Mouse (Mus musculus) brain, embryonic 18.5 days (tissue): ENCODE data around the gene Dbn1.

Source experiments
- DNase-seq: peaks from one replicate; pipeline ENCODE4 v3.0.0-alpha.2; 2012; ENCODE audit warnings: low read depth, low spot score

Gene Dbn1

DNA sequence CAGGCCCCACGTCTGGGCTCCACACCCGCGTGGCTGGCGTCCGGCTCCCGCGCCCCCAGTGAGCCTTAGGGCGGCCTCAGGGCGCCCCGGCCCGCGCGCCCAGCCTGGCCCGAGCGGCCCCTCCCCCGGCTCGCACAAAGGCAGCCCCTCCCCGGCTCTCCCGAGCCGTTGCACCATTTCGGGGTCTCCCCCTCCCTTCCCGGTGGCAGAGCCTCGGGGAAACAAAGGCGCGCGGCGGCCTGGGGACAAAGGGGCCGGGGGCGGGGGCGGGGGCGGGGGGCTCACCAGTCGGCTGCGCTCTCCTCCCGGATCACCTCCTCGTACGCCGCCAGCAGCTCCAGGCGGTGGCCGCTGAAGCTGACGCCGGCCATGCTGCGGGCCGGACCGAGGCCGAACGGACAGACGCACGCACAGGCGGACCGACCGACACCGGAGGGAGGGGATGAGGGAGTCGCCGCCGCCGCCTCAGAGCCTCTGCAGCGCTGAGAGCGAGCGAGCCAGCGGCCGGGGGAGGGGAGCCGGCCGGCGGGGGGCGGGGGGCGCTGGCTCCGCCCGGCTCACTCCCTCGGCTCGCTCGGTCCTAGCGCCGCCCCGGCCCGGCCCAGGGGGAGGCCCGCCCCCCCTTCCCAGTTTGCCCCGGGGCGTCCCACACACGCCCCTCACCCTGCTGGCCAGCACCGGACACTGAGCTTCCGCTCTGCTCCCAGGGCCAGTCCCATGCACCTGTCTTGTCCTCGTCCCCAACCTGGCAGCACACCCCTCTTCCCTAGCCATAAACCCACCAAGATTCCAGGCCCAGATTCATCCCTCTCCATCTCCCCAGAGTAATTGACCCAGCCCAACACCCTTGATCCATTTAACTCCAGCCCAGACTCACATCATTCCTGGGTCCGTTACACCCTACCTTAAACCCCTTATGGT, at the start of gene Dbn1:
Gene Dbn1 (minus strand): TSS at position 534 of the 921 bp plus-strand sequence.
- no peak for DNase-seq

DNA sequence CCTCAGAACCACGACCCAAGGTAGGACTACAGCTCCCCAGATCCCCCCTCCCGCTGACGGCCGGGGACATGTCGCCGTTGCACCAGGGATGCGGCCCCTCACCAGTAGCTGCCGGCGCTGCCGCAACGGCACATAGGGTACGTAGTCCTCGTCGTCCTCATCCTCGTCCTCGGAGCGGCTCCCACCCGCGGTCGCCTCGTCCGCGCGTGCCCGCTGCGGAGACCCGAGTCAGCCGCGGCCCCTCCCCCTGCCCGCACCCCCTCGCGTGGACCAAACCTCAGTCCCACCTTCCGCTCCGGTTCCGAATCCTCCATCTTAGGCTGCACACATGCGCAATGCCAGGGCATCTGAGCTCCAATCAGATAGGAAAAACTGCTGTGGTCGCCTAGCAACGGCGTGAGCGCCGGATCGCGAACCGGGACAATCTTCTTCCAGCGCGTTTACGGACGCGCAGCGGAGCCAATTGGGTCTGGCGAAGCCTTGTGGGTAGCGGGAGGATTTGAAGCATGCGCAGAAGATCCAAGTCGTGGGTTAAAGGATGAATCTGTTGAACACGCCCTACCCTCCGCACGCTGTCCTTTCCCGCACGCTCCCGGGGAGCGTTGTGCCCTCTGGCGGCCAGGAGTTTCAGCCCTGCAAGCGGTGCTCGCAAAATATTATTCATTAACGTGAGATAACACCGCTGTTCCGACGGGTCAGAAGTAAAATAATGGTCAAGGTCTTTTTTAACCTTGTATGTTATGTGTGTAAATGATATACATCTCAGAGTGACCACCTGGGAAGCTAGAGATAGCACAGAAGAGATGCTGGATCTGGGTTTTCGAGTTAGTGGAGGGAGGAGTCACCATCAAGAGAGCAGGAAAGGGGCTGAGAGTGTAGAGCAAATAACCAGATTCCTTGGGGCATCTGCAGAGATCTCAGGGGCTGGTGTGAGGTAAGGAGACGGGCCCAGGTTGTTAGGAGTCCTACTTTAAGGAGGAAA, 48.6 kb upstream of the Dbn1 start, which contains the start of gene Ddx41:
Gene Ddx41 (minus strand): TSS at position 465 of the 982 bp plus-strand sequence.
- DNase-seq, result peak; percentile 98

DNA sequence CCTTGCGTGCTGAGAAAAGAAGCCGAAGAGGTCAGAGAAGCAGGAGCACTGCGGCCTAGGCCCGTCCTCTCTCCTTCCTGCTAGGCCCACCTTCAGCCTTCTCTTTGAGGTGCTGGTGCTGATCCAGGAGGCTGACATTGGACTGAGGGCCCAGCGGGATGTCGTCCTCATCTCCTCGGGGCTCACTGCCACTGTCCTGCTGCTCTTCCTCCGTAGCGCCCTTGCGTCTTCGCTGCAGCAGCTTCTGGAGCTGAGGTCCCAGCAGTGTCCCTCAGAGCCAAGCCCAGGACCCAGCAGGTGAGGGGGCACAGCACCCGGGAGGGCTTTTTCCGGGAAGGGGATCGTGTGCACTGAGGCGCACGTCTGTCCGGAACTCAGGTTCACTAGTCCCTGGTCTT, 47.9 kb upstream of the Dbn1 start:
- no peak for DNase-seq

DNA sequence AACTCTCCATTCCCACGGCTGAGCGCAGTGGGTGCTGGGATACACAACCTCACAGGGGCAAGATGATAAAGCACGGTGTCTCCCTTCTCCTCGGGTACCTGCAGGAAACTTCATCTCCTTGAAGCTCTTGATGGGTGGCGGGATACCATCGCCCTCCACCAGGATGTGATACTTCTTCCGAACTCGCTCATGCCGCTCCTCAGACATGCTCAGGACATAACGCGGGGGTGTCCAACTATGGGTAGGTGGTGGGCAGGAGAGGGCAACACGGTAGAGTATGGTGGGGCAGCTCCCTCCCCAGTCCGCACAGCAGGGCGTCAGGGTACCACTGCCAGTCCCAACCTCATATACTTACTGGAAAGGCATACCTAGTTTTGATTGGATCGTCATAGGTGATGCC, 47.3 kb upstream of the Dbn1 start:
- no peak for DNase-seq

DNA sequence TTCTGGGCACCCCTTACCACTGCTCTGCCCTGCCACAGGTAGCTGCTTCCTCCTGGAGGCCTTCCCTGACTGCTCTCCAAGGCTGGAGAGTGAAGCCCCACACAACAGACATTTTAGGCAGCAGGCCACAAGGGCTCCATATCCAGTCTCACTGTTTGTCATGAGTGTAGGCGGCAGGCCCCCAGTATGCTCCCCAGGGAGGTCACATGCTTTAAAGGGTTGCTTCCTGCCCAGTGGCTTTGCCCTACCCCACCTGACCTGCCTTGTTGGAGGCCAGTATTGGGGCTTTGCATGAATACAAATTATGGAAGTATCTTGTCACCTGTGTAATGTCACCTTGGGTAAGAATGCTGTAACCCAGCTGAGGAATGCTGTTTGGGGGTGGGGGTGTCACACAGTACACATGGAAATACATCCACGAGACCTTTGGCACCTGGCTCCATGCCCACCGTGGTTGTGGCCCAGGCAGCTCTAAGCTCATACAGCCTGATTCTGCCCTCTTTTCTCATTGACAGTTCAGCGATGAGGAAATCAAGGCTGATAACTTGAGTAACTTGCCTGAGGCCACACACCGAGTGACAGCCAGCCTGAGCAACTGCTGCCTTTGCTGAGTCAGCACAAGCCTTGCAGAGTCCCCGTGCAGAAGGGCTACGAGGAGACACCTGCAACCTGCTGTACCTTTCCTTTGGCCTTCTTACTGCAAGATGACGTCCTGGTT, 41.4 kb upstream of the Dbn1 start, which contains the start of gene Dok3:
Gene Dok3 (minus strand): TSS at position 99 of the 718 bp plus-strand sequence.
- no peak for DNase-seq

DNA sequence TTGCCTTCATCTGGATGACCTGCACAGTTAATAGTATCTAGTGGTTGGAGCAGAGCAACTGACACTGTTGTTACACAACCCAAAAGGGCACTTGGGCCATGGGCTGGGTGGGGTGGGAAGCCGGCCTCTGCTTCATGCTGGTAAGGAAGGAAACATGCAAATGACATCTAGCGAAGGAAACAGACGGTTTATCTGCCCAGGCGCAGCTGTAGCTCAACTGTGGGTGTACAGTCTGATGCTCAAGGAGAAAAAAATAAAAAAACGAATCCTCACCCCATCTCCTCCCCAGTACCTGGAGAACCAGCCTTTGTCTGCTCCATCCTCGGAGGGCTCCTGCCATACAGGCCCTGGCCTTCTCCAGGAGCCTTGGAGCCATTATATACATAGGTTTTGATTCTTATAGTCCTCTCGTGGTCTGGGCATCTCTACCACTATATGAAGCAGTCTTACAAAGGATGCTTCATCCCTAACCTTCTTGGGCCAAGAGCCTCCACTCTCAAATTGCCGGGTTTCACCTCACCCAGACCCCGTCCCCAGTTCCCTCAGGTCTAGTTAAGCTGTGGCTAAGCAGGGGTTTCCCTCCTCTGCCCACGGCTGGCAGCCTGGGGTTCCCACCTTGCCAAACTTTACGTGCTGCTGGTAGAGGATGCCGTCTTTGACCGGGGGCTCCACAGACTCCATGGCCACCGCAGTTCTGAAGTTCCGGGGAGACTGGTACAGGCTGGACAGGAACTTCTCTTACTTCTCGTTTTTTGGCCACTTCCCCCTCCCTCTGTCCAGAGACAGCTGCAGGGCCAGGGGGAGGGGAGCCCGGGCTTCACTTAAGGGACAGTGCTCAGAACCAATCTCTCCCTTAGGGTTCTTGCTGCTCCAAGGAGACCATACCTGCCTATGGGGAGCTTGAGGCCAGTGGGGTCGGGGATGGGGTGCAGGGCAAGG, 40.2 kb upstream of the Dbn1 start:
- DNase-seq, result no peak

DNA sequence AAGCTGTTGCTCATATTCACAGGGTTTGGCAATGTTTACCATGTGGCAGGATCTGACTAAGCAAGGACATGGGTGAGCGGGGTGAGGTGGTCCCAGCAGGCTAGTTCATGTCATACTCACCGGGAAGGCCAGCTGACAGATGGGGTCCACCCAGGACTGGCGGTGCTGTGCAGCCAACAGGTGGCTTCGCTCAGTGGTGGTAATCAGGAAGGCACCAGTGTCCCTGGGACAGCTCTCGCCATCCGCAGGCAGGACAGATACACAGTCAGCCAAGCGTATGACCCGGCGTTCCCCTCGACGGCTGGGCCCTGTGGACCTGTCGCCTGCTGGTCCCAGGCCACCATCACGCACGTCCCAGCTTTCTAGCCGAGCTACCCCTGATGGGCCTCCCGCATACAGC, 39.3 kb upstream of the Dbn1 start:
- DNase-seq, result no peak

DNA sequence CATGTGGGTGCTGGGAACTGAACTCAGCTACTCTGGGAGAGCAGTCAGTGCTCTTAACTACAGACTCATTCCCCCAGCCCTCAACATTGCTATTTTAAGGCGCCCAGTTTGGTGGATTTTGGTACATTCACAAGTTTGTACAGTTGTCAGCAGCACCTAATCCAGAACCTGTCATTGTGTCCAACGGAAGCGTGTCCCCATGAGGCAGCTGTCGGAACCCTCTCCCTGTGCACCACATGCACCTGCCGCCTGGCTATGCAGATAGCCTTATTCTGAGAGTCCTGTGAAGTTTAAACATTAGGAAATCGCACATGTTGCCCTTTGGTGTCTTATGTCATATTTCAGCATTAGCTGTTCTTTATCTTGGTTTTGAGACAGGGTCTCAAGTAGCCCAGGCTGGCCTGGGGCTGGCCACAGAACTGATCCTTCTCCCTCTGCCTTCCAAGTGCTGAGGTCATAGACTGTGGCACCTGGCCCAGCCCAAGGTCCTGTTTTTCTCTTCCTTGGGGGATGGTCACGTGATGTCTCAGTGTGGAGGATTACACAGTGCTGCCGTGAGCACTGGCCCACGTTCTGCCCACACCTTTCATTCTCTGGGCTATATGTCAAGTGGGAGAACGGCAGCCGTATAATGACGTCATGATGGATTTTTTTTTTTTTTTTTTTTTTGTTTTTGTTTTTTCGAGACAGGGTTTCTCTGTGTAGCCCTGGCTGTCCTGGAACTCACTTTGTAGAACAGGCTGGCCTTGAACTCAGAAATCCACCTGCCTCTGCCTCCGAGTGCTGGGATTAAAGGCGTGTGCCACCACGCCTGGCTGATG, 38.0 kb upstream of the Dbn1 start:
- no peak for DNase-seq

DNA sequence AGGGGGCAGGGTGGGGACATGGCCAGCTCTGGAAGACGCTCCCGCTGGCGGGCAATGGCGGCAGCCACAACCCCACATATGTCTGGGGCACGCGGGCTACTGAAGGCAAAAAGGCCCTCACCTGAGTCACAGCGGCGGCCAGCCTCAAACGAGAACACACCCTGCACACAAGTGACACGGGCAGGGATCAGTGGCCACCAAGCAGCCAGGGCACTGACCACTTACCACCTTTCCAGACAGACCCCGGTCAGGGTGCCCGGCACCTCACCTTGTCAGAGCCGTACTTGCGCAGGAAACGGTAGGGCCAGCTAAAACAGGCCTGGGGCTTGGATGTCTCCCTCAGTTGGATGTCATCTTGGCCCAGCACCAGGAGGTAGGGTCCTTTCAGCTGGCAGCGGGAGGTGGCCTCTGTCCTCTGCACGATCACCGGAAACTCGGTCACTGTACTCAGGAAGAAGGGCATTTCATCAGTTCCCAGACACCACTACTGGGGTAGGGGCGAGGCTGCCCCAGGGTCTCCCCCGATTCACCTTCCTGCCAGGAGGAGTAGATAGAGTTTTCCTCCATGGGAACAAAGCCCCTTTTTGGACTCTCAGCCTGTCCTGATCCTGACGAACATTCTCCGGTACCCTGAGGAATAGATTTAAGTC, 36.2 kb upstream of the Dbn1 start:
- DNase-seq, result no peak

DNA sequence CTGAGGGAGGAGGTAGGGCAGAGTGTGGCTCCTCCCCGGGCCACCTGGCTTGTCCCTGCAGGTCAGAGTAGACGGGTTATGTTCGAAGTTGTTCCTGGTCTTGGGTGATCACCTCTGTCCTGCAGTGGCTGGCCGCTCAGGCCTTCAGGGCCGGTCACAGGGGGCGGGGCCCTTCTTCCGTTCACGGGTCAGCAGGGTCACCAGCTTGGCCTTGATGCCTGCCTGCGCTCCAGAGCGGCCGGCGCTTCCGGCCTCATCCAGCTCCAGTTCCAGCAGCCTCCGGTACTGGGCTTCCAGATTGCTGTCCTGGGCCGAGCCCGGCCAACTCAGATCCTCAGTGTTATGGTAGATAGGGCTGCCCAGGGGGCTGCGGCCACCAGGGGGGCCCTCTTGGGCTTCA, 35.4 kb upstream of the Dbn1 start:
- no peak for DNase-seq

DNA sequence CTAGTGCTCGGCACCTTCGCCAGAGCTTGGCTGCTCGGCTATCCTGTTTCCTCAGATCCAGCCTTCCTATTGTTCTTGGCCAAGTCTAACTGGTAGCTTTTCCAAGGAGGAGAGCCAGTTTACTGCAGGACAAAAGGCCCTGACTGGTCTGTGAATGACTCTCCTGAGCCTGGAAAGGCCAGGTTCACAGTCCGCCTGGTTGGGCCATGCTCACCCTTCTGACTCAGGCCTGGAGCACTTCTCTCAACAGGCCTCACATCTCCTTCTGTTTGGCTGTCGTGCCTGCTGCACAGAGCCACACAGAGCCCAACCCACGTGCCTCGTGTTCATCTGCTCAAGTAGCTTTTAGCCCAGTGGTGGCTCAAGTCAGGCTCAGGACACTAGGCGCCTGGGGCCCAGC, 34.8 kb upstream of the Dbn1 start:
- no peak for DNase-seq

DNA sequence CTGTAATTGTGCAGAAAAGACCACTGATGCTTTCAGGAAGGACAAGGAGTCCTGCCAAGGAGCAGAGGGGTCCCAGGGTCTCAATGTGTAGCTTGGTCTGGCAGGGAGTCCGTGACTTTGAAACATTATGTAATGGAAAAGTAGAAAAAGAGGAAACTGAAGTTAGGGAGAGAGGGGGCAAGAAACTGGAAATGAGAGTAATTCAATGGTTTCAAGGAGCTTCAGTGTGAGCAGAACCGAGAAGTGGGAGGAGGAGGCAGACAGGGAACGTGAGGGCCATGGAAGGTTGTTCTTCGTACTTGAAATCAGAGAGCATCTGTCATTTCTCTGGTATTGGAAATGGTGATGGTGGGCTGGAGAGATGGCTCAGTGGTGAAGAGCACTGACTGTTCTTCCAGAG, 31.7 kb upstream of the Dbn1 start:
- DNase-seq, result no peak

DNA sequence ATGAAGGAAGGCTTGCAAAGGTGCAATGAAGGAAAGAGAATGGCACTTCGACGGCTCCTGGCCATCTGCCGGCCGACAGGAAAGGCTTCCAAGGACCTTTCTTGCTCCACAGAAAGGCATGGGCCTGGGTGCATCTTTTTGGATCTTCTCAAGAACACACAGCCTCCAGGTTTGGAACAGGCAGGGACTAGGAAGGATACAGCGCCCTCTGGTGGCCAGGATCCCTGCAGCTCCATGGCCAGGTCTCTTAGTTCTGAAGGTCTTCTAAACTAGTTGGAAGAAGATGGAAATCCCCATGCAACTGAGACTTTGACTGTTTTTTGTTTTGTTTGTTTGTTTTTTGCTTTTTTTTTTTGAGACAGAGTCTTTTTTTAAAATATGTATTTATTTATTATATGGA, 29.0 kb upstream of the Dbn1 start:
- DNase-seq, result peak; percentile 63

DNA sequence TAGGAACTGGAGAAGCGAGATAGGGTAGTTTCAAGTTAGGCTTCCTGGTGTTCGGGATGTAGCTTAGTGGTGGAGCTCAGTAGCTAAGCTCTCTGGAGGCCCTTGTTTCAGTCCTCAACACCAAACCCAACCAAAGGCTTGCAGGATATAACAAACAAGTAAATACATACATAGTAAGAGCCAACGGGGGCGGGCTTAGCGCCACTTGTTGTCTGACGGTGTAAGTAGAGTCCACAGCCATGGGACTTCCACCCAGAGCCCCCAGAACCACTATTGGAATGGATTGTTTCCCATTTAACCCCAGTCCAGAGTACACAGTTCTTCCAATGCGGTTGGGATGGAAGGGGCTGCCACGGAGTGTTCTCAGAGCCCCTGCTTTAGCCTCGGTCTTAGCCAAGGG, 25.9 kb upstream of the Dbn1 start:
- DNase-seq, result no peak

DNA sequence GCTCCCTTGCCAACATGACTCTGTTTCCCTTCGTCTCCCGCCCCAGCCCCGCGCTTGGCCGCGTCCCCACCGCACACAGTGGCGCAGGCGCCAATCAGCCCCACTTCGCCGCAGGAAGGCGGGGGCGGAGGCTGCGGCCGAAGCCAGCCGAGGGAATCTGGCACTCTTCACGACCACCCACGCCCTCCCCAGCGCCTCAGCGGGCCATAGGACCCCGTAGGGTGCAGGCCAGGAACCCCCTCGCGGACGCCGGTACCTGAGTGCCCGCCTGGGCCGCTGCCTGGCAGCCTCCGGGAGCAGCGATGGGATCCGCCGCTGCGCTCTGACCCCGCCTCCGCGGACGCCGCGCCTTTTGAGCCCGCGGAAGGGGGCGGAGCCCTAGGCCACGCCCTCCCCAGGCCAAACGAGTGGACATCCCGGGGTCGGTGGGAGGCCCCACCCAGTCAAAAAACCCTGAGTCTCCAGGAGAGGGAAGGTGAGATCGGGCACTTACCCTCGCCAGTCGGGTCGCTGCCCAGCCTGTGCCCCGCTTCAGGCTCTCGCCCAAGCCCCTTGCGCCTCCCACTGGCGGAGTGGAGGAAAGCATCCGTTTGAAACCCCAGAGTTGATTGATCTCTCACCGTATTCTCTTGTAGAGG, 25.3 kb upstream of the Dbn1 start, which contains the start of gene Pdlim7:
Gene Pdlim7 (minus strand): TSS at position 566 of the 638 bp plus-strand sequence.
- peak; percentile 54 for DNase-seq

DNA sequence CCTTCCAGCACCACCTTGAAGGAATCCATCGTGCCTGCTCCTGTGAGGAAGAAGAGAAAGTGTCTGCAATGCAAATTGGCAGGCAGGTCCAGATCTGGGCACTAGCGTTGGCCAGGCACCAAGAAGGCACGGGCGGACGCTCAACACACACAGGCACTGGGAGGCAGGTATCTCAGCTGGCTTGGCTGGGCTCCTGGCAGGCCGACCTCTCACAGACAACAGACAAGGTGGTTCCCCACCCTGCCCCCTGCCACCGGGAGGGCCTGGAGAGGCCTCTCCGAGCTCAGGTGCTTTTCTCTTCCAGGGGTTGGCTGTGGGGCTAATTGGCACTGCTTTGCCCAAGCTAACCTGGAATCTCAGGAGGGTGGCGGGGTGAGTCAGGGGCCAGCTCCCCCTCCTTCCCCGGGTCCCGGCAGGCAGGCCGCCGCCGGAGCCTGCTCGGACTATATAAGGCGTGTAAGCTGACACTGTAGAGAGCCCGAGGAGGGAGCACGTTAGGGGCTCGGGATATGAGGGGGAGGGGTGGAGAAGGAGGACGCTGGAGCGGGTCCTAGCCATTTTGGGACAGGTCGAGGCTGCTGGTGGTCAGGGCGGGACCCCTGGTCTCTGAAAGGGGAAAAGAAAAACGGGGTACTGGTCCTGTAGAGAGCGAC, 24.6 kb upstream of the Dbn1 start:
- no peak for DNase-seq

DNA sequence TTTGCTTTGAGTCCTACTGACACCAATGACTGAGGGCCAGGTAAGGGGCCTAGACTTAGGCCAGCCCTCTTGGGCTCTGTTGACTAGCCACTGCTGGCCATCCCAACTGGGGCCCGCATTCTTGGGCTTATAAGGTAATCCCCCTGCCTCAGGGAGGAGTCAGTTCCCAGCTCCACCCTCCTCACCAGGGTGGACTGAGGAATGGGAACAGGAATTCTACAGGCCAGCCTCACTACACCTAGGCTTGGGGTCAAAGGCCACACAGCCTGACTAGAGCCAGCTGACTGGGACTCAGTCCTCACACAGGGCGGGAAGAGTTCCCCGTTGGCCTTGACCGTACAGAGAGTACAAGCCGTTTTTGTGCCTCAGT, 23.6 kb upstream of the Dbn1 start:
- no peak for DNase-seq
